Mouse (Mus musculus) midbrain, embryonic 15.5 days (tissue): ENCODE data around the gene Dis3l. TPM values are rescaled to one million over a fixed set of nuclear protein-coding genes. Genes with fewer than 3 reads are reported as not detected.
"Not testable (repeated sequence)": the region's sequence is repeated elsewhere in the genome, so short reads cannot be mapped to it uniquely, and the experiment has no call there.

ENCODE experiments used
- ATAC-seq: fragments of 200-750 bp; cut with Nextera tagmentation; replicated peaks from 2 replicates; pipeline ENCODE4 v1.8.0; 2017; ENCODE audit warnings: moderate TSS enrichment
- H3K27ac ChIP-seq: fragments of 300-500 bp; sonication (generic); 2 replicates; pipeline ENCODE4 v1.5.1; 2015; ENCODE audit warnings: mild to moderate bottlenecking, inconsistent platforms
- H3K27me3 ChIP-seq: fragments of 300-500 bp; sonication (generic); replicated peaks from 2 replicates; pipeline ENCODE4 v1.6.1; 2015; ENCODE audit warnings: inconsistent platforms
- H3K36me3 ChIP-seq: fragments of 300-500 bp; sonication (generic); replicated peaks from 2 replicates; pipeline ENCODE4 v1.6.1; 2015; ENCODE audit warnings: inconsistent platforms
- H3K4me1 ChIP-seq: fragments of 300-500 bp; sonication (generic); 2 replicates; pipeline ENCODE4 v1.6.1; 2015; ENCODE audit warnings: inconsistent platforms
- H3K4me2 ChIP-seq: fragments of 300-500 bp; sonication (generic); 2 replicates; pipeline ENCODE4 v1.6.1; 2015; ENCODE audit warnings: inconsistent platforms, mild to moderate bottlenecking, moderate library complexity
- H3K4me3 ChIP-seq: fragments of 300-500 bp; sonication (generic); 2 replicates; pipeline ENCODE4 v1.5.1; 2015; ENCODE audit warnings: mild to moderate bottlenecking, inconsistent platforms
- H3K9ac ChIP-seq: fragments of 300-500 bp; sonication (generic); 2 replicates; pipeline ENCODE4 v1.6.1; 2015; ENCODE audit warnings: mild to moderate bottlenecking, inconsistent platforms
- H3K9me3 ChIP-seq: fragments of 300-500 bp; sonication (generic); 2 replicates; pipeline ENCODE4 v1.6.1; 2016; ENCODE audit warnings: inconsistent platforms
- WGBS: fragments of 180-500 bp; shearing (Covaris S2); methylation state at CpG from one replicate; pipeline ENCODE4 v1.1.7; 2015; ENCODE audit warnings: mixed read lengths; 5-methylcytosine and 5-hydroxymethylcytosine counted together
- polyA plus RNA-seq: library from polyadenylated mRNA; unstranded; fragments of >200 nt; fragmentation: Nextera tagmentation; extraction: Ambion mirVana; gene quantifications from 2 replicates; pipeline ENCODE4 v1.2.1, GENCODE M21; 2015

Gene Dis3l
- polyA plus RNA-seq, 1 experiment from 2014 or later: 25.5 TPM

- 44% methylated on average over 7 of the region's 7 CpGs for WGBS
- no peaks in the 10 kb centered on the region for H3K36me3 ChIP-seq
- H3K4me2 ChIP-seq: no peak overlapping the region
- H3K9ac ChIP-seq: no peak overlapping the region
- no peaks in the 10 kb centered on the region for H3K27me3 ChIP-seq
- ATAC-seq: no peak
- no peak overlapping the region for H3K4me3 ChIP-seq
- H3K9me3 ChIP-seq: no peaks in the 10 kb centered on the region
- H3K4me1 ChIP-seq: no peaks in the 10 kb centered on the region
- no peak overlapping the region for H3K27ac ChIP-seq
Measured at GRCm38 (mm10) chr9:64272611-64273010, 68.5 kb downstream of the Dis3l start.

- no peaks in the 10 kb centered on the region for H3K27me3 ChIP-seq
- no peak overlapping the region for H3K4me2 ChIP-seq
- no peaks in the 10 kb centered on the region for H3K4me1 ChIP-seq
- H3K27ac ChIP-seq: no peak overlapping the region
- H3K36me3 ChIP-seq: no peaks in the 10 kb centered on the region
- H3K4me3 ChIP-seq: no peak overlapping the region
- no peaks in the 10 kb centered on the region for H3K9me3 ChIP-seq
- WGBS: 62% methylated on average over 3 of the region's 3 CpGs
- no peak for ATAC-seq
- H3K9ac ChIP-seq: no peak overlapping the region
Measured at GRCm38 (mm10) chr9:64271249-64271648, 69.8 kb downstream of the Dis3l start.

- H3K4me2 ChIP-seq, H3K9ac ChIP-seq, H3K27ac ChIP-seq, H3K36me3 ChIP-seq, H3K4me1 ChIP-seq, H3K9me3 ChIP-seq, H3K4me3 ChIP-seq, H3K27me3 ChIP-seq, ATAC-seq: not testable (repeated sequence)
- 95% methylated on average over 8 of the region's 8 CpGs for WGBS
Measured at GRCm38 (mm10) chr9:64268836-64269235, 72.3 kb downstream of the Dis3l start.

- Histone ChIP-seq H3K9me3 (no peaks in the 10 kb centered on the region), H3K36me3 (no peaks in the 10 kb centered on the region), H3K4me1 (no peaks in the 10 kb centered on the region), H3K27ac (no peak overlapping the region), H3K4me3 (no peak overlapping the region), H3K4me2 (no peak overlapping the region), H3K27me3 (no peaks in the 10 kb centered on the region), H3K9ac (no peak overlapping the region)
- ATAC-seq: no peak
- 89% methylated on average over 10 of the region's 10 CpGs for WGBS
Measured at GRCm38 (mm10) chr9:64268196-64268595, 72.9 kb downstream of the Dis3l start.

- Histone ChIP-seq H3K4me3 (no peak overlapping the region), H3K36me3 (no peaks in the 10 kb centered on the region), H3K4me2 (no peak overlapping the region), H3K27ac (no peak overlapping the region), H3K4me1 (no peaks in the 10 kb centered on the region), H3K9ac (no peak overlapping the region), H3K9me3 (no peaks in the 10 kb centered on the region), H3K27me3 (no peaks in the 10 kb centered on the region)
- 94% methylated on average over 1 of the region's 1 CpGs for WGBS
- no peak for ATAC-seq
Measured at GRCm38 (mm10) chr9:64267231-64267630, 73.9 kb downstream of the Dis3l start.

GRCm38 (mm10) chr9:64264813-64265212 lies 76.3 kb downstream of the Dis3l start:
- Histone ChIP-seq H3K4me2 (no peak overlapping the region), H3K36me3 (no peaks in the 10 kb centered on the region), H3K9me3 (no peaks in the 10 kb centered on the region), H3K9ac (no peak overlapping the region), H3K4me3 (no peak overlapping the region), H3K4me1 (no peaks in the 10 kb centered on the region), H3K27me3 (no peaks in the 10 kb centered on the region), H3K27ac (no peak overlapping the region)
- 50% methylated on average over 1 of the region's 1 CpGs for WGBS
- no peak for ATAC-seq

GRCm38 (mm10) chr9:64261023-64261422 lies 80.1 kb downstream of the Dis3l start:
- WGBS: 83% methylated on average over 4 of the region's 4 CpGs
- no peak overlapping the region for H3K4me2 ChIP-seq

GRCm38 (mm10) chr9:64259906-64260305 lies 81.2 kb downstream of the Dis3l start:
- no peak for ATAC-seq
- 92% methylated on average over 5 of the region's 5 CpGs for WGBS
- Histone ChIP-seq H3K9ac (no peak overlapping the region), H3K4me1 (no peaks in the 10 kb centered on the region), H3K4me3 (no peak overlapping the region), H3K4me2 (no peak overlapping the region), H3K27ac (no peak overlapping the region), H3K27me3 (no peaks in the 10 kb centered on the region), H3K36me3 (no peaks in the 10 kb centered on the region), H3K9me3 (no peaks in the 10 kb centered on the region)

More at GRCm38 (mm10) chr9:64261023-64261422, 80.1 kb downstream of the Dis3l start:
- H3K36me3 ChIP-seq: no peaks in the 10 kb centered on the region
- no peak overlapping the region for H3K4me3 ChIP-seq
- ATAC-seq: no peak
- H3K27me3 ChIP-seq: no peaks in the 10 kb centered on the region
- H3K9me3 ChIP-seq: no peaks in the 10 kb centered on the region
- no peak overlapping the region for H3K9ac ChIP-seq
- H3K4me1 ChIP-seq: no peaks in the 10 kb centered on the region
- no peak overlapping the region for H3K27ac ChIP-seq

Other genes starting within 250 kb of the Dis3l start
- not detected in 2 replicates for gene Lctl, start 224.1 kb downstream of the Dis3l start, polyA plus RNA-seq
- 4.9 and 5.2 TPM in 2 replicates for gene Zwilch, start 168.2 kb downstream of the Dis3l start, polyA plus RNA-seq
- gene Rpl4, start 167.9 kb downstream of the Dis3l start, polyA plus RNA-seq: 543 and 555 TPM in 2 replicates
- 33.9 and 36.6 TPM in 2 replicates for gene Snapc5, start 162.0 kb downstream of the Dis3l start, polyA plus RNA-seq
- gene Uchl4, start 106.1 kb downstream of the Dis3l start, polyA plus RNA-seq: 2.6 and 2.7 TPM in 2 replicates
- gene Map2k1, start 87.7 kb downstream of the Dis3l start, polyA plus RNA-seq: 56.9 and 60.1 TPM in 2 replicates
- gene Tipin, start 59.7 kb downstream of the Dis3l start, polyA plus RNA-seq: 57.0 and 67.9 TPM in 2 replicates
- gene Megf11, start 44.3 kb upstream of the Dis3l start, polyA plus RNA-seq: 20.2 and 22.4 TPM in 2 replicates